Mouse (Mus musculus) erythroid progenitor cell, adult 5-6 weeks (primary cell): ENCODE data around the gene Odam. TPM values are rescaled to one million over a fixed set of nuclear protein-coding genes. Genes with fewer than 3 reads are reported as not detected.

ENCODE experiments used
- ATAC-seq: replicated peaks from 2 replicates; pipeline ENCODE4 v1.8.0; 2016; ENCODE audit warnings: moderate number of reproducible peaks, mild to moderate bottlenecking, moderate TSS enrichment, inconsistent platforms; ENCODE audit not compliant: poor library complexity, low FRiP score, severe bottlenecking
- total RNA-seq, 2 experiments: library from RNA; stranded (forward) in 1 of 2; stranded (reverse) in 1 of 2; fragments of 150-400 nt in 1 of 2; fragments of 186-747, 209-891 nt in 1 of 2; gene quantifications; 2 replicates each; pipeline versions ENCODE4 v1.2.3 to v1.2.4; 2015 to 2017; ENCODE audit warnings: low replicate concordance in 2 of 2

Odam gene
- not detected in 2 replicates for total RNA-seq (2015; ENCODE audit: low replicate concordance)
- total RNA-seq (2017; ENCODE audit: low replicate concordance) = not detected in 2 replicates

GRCm38 (mm10) chr5:87884729-87885128 lies at the start of gene Odam:
Odam (plus strand) TSS chr5:87885029.
- ATAC-seq = no peak

- ATAC-seq = no peak
Measured at GRCm38 (mm10) chr5:87855136-87855716, 29.6 kb upstream of the Odam start.

- no peak for ATAC-seq
Measured at GRCm38 (mm10) chr5:87870084-87870483, 14.7 kb upstream of the Odam start.

GRCm38 (mm10) chr5:87871423-87871822 lies 13.4 kb upstream of the Odam start:
- ATAC-seq = no peak

GRCm38 (mm10) chr5:87925372-87925771 lies 40.5 kb downstream of the Odam start, which contains the start of gene Csn3:
Csn3 (plus strand) TSS chr5:87925579.
- ATAC-seq = no peak

- ATAC-seq = no peak
Measured at GRCm38 (mm10) chr5:87931603-87932002, 46.8 kb downstream of the Odam start.

- ATAC-seq = no peak
Measured at GRCm38 (mm10) chr5:87940752-87941151, 55.9 kb downstream of the Odam start.

GRCm38 (mm10) chr5:87942515-87942914 lies 57.7 kb downstream of the Odam start:
- ATAC-seq = no peak

Other genes with a start within 250 kb of the Odam start
- not detected in 2 replicates for gene Csn1s1, start 218.8 kb upstream of the Odam start, total RNA-seq (2015; ENCODE audit: low replicate concordance)
- gene Csn1s1, start 218.8 kb upstream of the Odam start, total RNA-seq (2017; ENCODE audit: low replicate concordance) = not detected in 2 replicates
- not detected in 2 replicates for gene Csn2, start 185.4 kb upstream of the Odam start, total RNA-seq (2015; ENCODE audit: low replicate concordance)
- gene Csn2, start 185.4 kb upstream of the Odam start, total RNA-seq (2017; ENCODE audit: low replicate concordance) = not detected in 2 replicates
- gene Csn1s2a, start 110.5 kb upstream of the Odam start, total RNA-seq (2015; ENCODE audit: low replicate concordance) = not detected in 2 replicates
- not detected in 2 replicates for gene Csn1s2a, start 110.5 kb upstream of the Odam start, total RNA-seq (2017; ENCODE audit: low replicate concordance)
- gene Csn1s2b, start 76.9 kb upstream of the Odam start, total RNA-seq (2015; ENCODE audit: low replicate concordance) = not detected in 2 replicates
- not detected in 2 replicates for gene Csn1s2b, start 76.9 kb upstream of the Odam start, total RNA-seq (2017; ENCODE audit: low replicate concordance)
- gene Prr27, start 59.3 kb upstream of the Odam start, total RNA-seq (2015; ENCODE audit: low replicate concordance) = not detected in 2 replicates
- gene Prr27, start 59.3 kb upstream of the Odam start, total RNA-seq (2017; ENCODE audit: low replicate concordance) = not detected in 2 replicates
- gene Csn3, start 40.5 kb downstream of the Odam start, total RNA-seq (2015; ENCODE audit: low replicate concordance) = not detected in 2 replicates
- gene Csn3, start 40.5 kb downstream of the Odam start, total RNA-seq (2017; ENCODE audit: low replicate concordance) = not detected in 2 replicates
- not detected in 2 replicates for gene 2310003L06Rik, start 84.4 kb downstream of the Odam start, total RNA-seq (2015; ENCODE audit: low replicate concordance)
- not detected in 2 replicates for gene 2310003L06Rik, start 84.4 kb downstream of the Odam start, total RNA-seq (2017; ENCODE audit: low replicate concordance)
- gene Gm28434, start 84.5 kb downstream of the Odam start, total RNA-seq (2015; ENCODE audit: low replicate concordance) = not detected in 2 replicates
- not detected in 2 replicates for gene Gm28434, start 84.5 kb downstream of the Odam start, total RNA-seq (2017; ENCODE audit: low replicate concordance)
- not detected in 2 replicates for gene Cabs1, start 94.4 kb downstream of the Odam start, total RNA-seq (2015; ENCODE audit: low replicate concordance)
- not detected in 2 replicates for gene Cabs1, start 94.4 kb downstream of the Odam start, total RNA-seq (2017; ENCODE audit: low replicate concordance)
- gene Smr3a, start 117.5 kb downstream of the Odam start, total RNA-seq (2015; ENCODE audit: low replicate concordance) = not detected in 2 replicates
- not detected in 2 replicates for gene Smr3a, start 117.5 kb downstream of the Odam start, total RNA-seq (2017; ENCODE audit: low replicate concordance)
- gene Smr2, start 201.5 kb downstream of the Odam start, total RNA-seq (2015; ENCODE audit: low replicate concordance) = not detected in 2 replicates
- gene Smr2, start 201.5 kb downstream of the Odam start, total RNA-seq (2017; ENCODE audit: low replicate concordance) = not detected in 2 replicates
- not detected in 2 replicates for gene Gm11116, start 226.5 kb downstream of the Odam start, total RNA-seq (2015; ENCODE audit: low replicate concordance)
- gene Gm11116, start 226.5 kb downstream of the Odam start, total RNA-seq (2017; ENCODE audit: low replicate concordance) = not detected in 2 replicates